Mouse (Mus musculus): Measurements from ENCODE around the gene Tcf7l1. TPM values are rescaled to one million over a fixed set of nuclear protein-coding genes. Genes with fewer than 3 reads are reported as not detected.

Tcf7l1 gene
- polyA plus RNA-seq, 1 experiment, result 0.12 TPM

DNA sequence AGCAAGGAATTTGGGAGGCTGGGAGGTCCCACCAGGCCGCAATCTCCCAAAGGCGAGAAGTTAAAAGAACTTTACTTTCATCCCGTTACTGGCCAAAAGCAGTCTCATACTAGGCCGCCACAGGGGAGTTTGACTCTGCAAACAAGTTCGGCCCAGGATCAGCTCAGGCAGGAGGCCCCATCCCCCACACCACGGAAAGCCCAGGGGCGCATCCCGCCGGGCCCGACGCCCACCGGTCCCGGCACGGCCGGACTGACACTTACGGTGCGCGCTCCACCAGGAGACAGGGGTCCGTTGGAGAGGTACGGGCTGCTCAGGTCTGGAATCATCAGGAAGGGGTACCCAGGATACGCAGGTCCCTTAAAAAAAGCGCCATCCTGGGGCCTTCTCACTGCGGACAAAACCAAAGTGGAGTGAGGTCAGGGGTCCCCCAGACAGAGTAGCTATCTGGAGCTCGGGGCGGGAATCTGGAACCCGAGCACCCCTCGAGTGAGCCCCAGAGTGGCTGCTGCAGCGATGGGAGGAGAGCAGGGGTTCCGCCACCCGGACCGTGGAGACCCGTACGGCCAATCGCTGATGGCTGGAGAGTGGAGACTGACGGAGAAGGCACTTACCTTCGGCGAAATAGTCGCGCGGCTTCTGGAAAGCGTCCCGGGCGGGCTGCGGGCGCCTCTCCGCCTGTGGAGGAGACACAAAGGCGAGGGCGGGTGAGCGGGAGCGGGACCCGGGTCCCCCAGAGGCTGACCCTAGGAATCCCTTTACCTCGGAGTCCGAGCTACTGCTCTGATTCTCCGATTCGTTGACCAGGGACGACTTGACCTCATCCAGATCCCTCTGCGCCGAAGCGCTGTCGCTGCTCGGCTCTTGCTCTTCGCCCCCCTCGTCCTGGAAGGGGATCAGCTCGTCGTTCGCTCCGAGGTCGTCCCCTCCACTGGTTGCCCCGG lies 834 bp downstream of the Tcf7l1 start:
- TF ChIP-seq FLI1 (IDR thresholded peaks at IDR 0.05; ENCODE audit: low read length) (no peak), GATA1 (IDR thresholded peaks at IDR 0.05; ENCODE audit: borderline replicate concordance, low read length) (no peak)
- Histone ChIP-seq H3K9me3 (no peaks in the 10 kb centered on the region), H3K36me3 (replicated peaks; ENCODE audit: low read length) (no peaks in the 10 kb centered on the region), H3K4me3 (replicated peaks) (peak overlapping the region; percentile 93), H3K27me3 (replicated peaks) (peaks cover 74% of the 10 kb centered on the region), H3K4me1 (peaks cover 22% of the 10 kb centered on the region)

- H3K36me3 ChIP-seq (replicated peaks; ENCODE audit: low read length), result no peaks in the 10 kb centered on the region
- TF ChIP-seq FLI1 (IDR thresholded peaks at IDR 0.05; ENCODE audit: low read length), result no peak
- TF ChIP-seq GATA1 (IDR thresholded peaks at IDR 0.05; ENCODE audit: borderline replicate concordance, low read length), result no peak
- H3K4me3 ChIP-seq (replicated peaks), result no peak overlapping the region
- no peaks in the 10 kb centered on the region for H3K9me3 ChIP-seq
- peaks cover 75% of the 10 kb centered on the region for H3K27me3 ChIP-seq (replicated peaks)
- peaks cover 22% of the 10 kb centered on the region for H3K4me1 ChIP-seq
These were observed 1.6 kb downstream of the Tcf7l1 start for GRCm38 (mm10) chr6:72787322-72787947.

GRCm38 (mm10) chr6:72783780-72784179 lies 5.3 kb downstream of the Tcf7l1 start:
- no peak for TF ChIP-seq FLI1 (IDR thresholded peaks at IDR 0.05; ENCODE audit: low read length)
- TF ChIP-seq GATA1 (IDR thresholded peaks at IDR 0.05; ENCODE audit: borderline replicate concordance, low read length), result no peak
- peaks cover 10% of the 10 kb centered on the region for H3K9me3 ChIP-seq
- H3K4me1 ChIP-seq, result peaks cover 9% of the 10 kb centered on the region
- H3K36me3 ChIP-seq (replicated peaks; ENCODE audit: low read length), result no peaks in the 10 kb centered on the region
- H3K4me3 ChIP-seq (replicated peaks), result no peak overlapping the region
- peaks cover 59% of the 10 kb centered on the region for H3K27me3 ChIP-seq (replicated peaks)

GRCm38 (mm10) chr6:72778779-72779776 lies 10.0 kb downstream of the Tcf7l1 start:
- no peaks in the 10 kb centered on the region for H3K36me3 ChIP-seq (replicated peaks; ENCODE audit: low read length)
- H3K4me3 ChIP-seq (replicated peaks), result no peak overlapping the region
- peaks cover 23% of the 10 kb centered on the region for H3K27me3 ChIP-seq (replicated peaks)
- H3K4me1 ChIP-seq, result no peaks in the 10 kb centered on the region
- peaks cover 13% of the 10 kb centered on the region for H3K9me3 ChIP-seq
- TF ChIP-seq FLI1 (IDR thresholded peaks at IDR 0.05; ENCODE audit: low read length) (no peak), GATA1 (IDR thresholded peaks at IDR 0.05; ENCODE audit: borderline replicate concordance, low read length) (no peak)

- Histone ChIP-seq H3K4me3 (replicated peaks) (no peak overlapping the region), H3K27me3 (replicated peaks) (peaks cover 12% of the 10 kb centered on the region), H3K9me3 (peaks cover 13% of the 10 kb centered on the region), H3K36me3 (replicated peaks; ENCODE audit: low read length) (no peaks in the 10 kb centered on the region), H3K4me1 (no peaks in the 10 kb centered on the region)
- TF ChIP-seq GATA1 (IDR thresholded peaks at IDR 0.05; ENCODE audit: borderline replicate concordance, low read length) (no peak), FLI1 (IDR thresholded peaks at IDR 0.05; ENCODE audit: low read length) (no peak)
These were observed 11.8 kb downstream of the Tcf7l1 start for GRCm38 (mm10) chr6:72777212-72777611.

- no peak for TF ChIP-seq FLI1 (IDR thresholded peaks at IDR 0.05; ENCODE audit: low read length)
- no peaks in the 10 kb centered on the region for H3K36me3 ChIP-seq (replicated peaks; ENCODE audit: low read length)
- peaks cover 16% of the 10 kb centered on the region for H3K27me3 ChIP-seq (replicated peaks)
- no peak overlapping the region for H3K4me3 ChIP-seq (replicated peaks)
- peaks cover 8% of the 10 kb centered on the region for H3K9me3 ChIP-seq
- H3K4me1 ChIP-seq, result no peaks in the 10 kb centered on the region
These were observed 14.8 kb downstream of the Tcf7l1 start for GRCm38 (mm10) chr6:72774275-72774674.

DNA sequence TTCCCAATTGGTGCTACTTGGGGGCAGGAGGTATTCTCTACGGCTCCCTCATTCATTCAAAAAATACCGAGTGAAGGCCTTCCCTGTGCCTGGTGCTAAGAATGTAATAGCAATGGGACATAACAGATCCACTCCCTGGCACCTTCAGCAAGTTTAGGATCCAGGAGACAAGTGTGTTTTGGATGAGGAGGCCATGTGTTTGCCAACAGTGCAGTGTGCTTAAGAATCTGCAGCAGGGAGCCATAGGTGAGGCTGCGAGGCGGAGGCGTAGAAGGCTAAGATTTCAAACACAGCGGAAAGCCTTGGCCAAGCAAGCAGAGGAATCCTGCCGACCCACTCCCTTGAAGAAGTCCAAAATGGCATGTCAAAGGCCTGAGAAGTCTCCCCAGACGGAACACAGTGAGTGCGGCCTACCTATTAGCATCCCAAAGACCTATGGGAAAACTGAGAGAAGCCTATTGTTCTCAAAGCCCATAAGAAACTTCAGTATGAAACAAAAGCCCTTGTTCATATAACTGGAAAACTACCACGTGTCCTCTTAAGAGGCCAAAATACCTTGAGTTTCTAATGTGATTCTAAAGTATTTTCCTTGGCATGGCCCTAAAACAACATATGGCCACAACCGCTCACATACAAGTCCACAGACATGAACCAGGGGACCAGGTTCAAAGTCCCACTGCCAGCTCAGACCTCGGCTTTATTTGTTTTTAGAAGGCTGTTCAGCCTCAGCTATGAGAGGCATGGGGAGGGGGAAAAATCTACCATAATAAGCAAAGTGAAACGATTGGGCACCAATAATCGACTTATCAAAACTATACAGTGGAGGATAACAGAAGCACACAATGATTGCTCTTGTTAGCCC lies 18.9 kb downstream of the Tcf7l1 start:
- Histone ChIP-seq H3K36me3 (replicated peaks; ENCODE audit: low read length) (no peaks in the 10 kb centered on the region), H3K9me3 (peaks cover 1% of the 10 kb centered on the region; the same call in 1 of the 2 replicates), H3K4me1 (no peaks in the 10 kb centered on the region), H3K27me3 (replicated peaks) (peaks cover 40% of the 10 kb centered on the region), H3K4me3 (replicated peaks) (no peak overlapping the region)
- TF ChIP-seq FLI1 (IDR thresholded peaks at IDR 0.05; ENCODE audit: low read length) (no peak), GATA1 (IDR thresholded peaks at IDR 0.05; ENCODE audit: borderline replicate concordance, low read length) (no peak)

DNA sequence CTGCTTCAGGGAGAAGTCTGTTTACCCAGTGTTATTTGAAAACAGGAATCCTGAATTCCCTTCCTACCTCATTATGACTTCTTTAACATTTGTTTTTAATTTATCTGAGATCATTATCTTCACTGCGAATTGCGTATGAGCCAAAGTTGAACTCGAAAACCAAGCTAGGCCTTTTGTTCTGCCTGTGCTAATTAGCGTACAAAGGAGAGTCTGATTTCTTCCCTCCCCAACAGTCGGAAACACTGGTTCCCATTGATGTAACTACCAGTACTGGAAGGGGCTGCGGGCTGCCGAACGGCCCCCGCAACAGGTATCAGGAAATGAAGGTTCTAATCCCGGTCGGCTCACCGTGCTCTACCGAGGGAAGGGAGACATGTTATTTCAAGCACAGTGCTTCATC lies 19.7 kb downstream of the Tcf7l1 start:
- H3K9me3 ChIP-seq, result peaks cover 5% of the 10 kb centered on the region; the same call in 1 of the 2 replicates
- TF ChIP-seq FLI1 (IDR thresholded peaks at IDR 0.05; ENCODE audit: low read length), result no peak
- no peak for TF ChIP-seq GATA1 (IDR thresholded peaks at IDR 0.05; ENCODE audit: borderline replicate concordance, low read length)
- no peaks in the 10 kb centered on the region for H3K36me3 ChIP-seq (replicated peaks; ENCODE audit: low read length)
- no peak overlapping the region for H3K4me3 ChIP-seq (replicated peaks)
- no peaks in the 10 kb centered on the region for H3K4me1 ChIP-seq
- H3K27me3 ChIP-seq (replicated peaks), result peaks cover 44% of the 10 kb centered on the region
